Mouse (Mus musculus) midbrain, embryonic 11.5 days (tissue): ENCODE measurements at regions not wholly inside any gene's neighbourhood (a gene's known extent, or its start where the extent isn't known, plus 50 kb on each side); places are given as distances from the start of the nearest gene placed in this dataset.

Source experiments
- ATAC-seq: fragments of 200-750 bp; cut with Nextera tagmentation; 2 replicates; pipeline ENCODE4 v1.8.0; 2017; ENCODE audit warnings: moderate TSS enrichment, moderate library complexity; ENCODE audit not compliant: low FRiP score
- DNase-seq: peaks from one replicate; pipeline ENCODE4 v3.0.0; 2015; ENCODE audit warnings: low spot score; ENCODE audit errors: missing footprints
- H3K27ac ChIP-seq: fragments of 300-500 bp; sonication (generic); 2 replicates; pipeline ENCODE4 v1.5.1; 2014; ENCODE audit warnings: low read depth, low read length
- H3K27me3 ChIP-seq: fragments of 300-500 bp; sonication (generic); 2 replicates; pipeline ENCODE4 v1.6.1; 2014; ENCODE audit warnings: mild to moderate bottlenecking, low read length, moderate library complexity, mixed read lengths; ENCODE audit not compliant: control insufficient read depth, insufficient read depth
- H3K36me3 ChIP-seq: fragments of 300-500 bp; sonication (generic); 2 replicates; pipeline ENCODE4 v1.6.1; 2014; ENCODE audit warnings: mild to moderate bottlenecking, low read length, moderate library complexity, mixed read lengths; ENCODE audit not compliant: control insufficient read depth, insufficient read depth
- H3K4me1 ChIP-seq: fragments of 300-500 bp; sonication (generic); 2 replicates; pipeline ENCODE4 v1.6.1; 2014; ENCODE audit warnings: low read length; ENCODE audit not compliant: control insufficient read depth, insufficient read depth
- H3K4me2 ChIP-seq: fragments of 300-500 bp; sonication (generic); 2 replicates; pipeline ENCODE4 v1.6.1; 2014; ENCODE audit warnings: mild to moderate bottlenecking, moderate library complexity
- H3K4me3 ChIP-seq: fragments of 300-500 bp; sonication (generic); 2 replicates; pipeline ENCODE4 v1.5.1; 2014; ENCODE audit warnings: low read depth, low read length
- H3K9ac ChIP-seq: fragments of 300-500 bp; sonication (generic); 2 replicates; pipeline ENCODE4 v1.6.1; 2014; ENCODE audit warnings: low read length
- H3K9me3 ChIP-seq: fragments of 300-500 bp; sonication (generic); 2 replicates; pipeline ENCODE4 v1.6.1; 2016; ENCODE audit warnings: low read length; ENCODE audit not compliant: control insufficient read depth
- WGBS: fragments of 180-500 bp; shearing (Covaris S2); extraction: QIAGEN DNeasy Blood & Tissue Kit; methylation state at CpG from one replicate; pipeline ENCODE4 v1.1.7; 2014; 5-methylcytosine and 5-hydroxymethylcytosine counted together

DNA sequence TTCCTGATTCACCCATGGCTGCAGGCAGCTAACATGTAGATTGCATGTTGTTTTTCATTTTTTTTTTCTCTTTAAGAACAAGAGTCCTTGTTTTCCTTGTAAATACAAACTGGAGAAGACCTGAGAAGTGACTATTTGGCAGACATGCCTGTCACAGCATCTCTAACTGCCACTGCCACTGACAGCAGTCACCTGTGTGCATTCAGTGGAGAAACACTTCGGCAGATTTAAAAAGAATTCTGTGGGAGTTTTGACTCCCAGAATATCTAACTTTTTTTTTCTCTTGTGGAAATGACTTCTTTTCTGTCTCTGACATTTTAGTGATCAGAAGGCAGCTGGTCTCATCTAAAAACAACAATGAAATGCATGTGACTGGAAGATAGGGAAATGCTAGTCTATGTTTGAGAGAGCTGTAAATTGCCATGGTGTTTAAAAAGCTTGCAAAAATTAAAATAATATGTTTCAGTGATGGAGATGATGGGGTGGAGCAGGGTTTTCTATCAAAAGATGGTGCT lies 526.0 kb upstream of the Agtr1b start:
- Histone ChIP-seq H3K27ac (no peak overlapping the region), H3K27me3 (no peaks in the 10 kb centered on the region), H3K4me2 (no peak overlapping the region), H3K4me1 (no peaks in the 10 kb centered on the region), H3K4me3 (no peak overlapping the region), H3K36me3 (no peaks in the 10 kb centered on the region), H3K9me3 (no peaks in the 10 kb centered on the region), H3K9ac (no peak overlapping the region)
- no peak for ATAC-seq
- 67% methylated on average over 1 of the region's 1 CpGs for WGBS
- no peak for DNase-seq

DNA sequence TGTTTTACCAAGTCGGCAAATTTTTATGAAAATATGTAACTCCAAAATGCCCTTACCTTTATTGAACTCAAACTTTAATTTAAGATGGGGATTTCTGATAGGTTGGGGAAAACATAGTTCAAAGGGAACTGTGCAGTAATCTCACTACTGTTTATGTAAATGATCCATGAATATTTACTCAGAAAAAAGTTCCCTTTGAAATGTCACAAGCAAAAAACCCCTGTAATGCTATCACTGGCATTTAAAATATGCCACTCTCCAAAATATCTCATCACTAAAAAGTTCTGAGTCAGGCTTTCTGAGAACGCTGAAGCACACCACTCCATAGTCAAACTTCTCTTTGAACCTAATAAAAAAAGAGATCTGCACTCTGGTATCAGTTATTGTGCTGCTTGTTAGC lies 497.3 kb upstream of the Agtr1b start:
- ATAC-seq (no peak), DNase-seq (no peak)
- H3K9ac ChIP-seq, result no peak overlapping the region
- H3K4me2 ChIP-seq, result no peak overlapping the region
- H3K27ac ChIP-seq, result no peak overlapping the region
- H3K27me3 ChIP-seq, result no peaks in the 10 kb centered on the region
- H3K9me3 ChIP-seq, result no peaks in the 10 kb centered on the region
- no peak overlapping the region for H3K4me3 ChIP-seq
- 89% methylated on average over 2 of the region's 2 CpGs for WGBS
- no peaks in the 10 kb centered on the region for H3K36me3 ChIP-seq
- H3K4me1 ChIP-seq, result no peaks in the 10 kb centered on the region

- no peak overlapping the region for H3K4me2 ChIP-seq
- H3K36me3 ChIP-seq, result no peaks in the 10 kb centered on the region
- DNase-seq (peak; percentile 62), ATAC-seq (no peak)
- H3K9me3 ChIP-seq, result no peaks in the 10 kb centered on the region
- no peak overlapping the region for H3K27ac ChIP-seq
- no peak overlapping the region for H3K9ac ChIP-seq
- no peaks in the 10 kb centered on the region for H3K4me1 ChIP-seq
- no peak overlapping the region for H3K4me3 ChIP-seq
- H3K27me3 ChIP-seq, result no peaks in the 10 kb centered on the region
- WGBS, result 84% methylated on average over 4 of the region's 4 CpGs
Measured at GRCm38 (mm10) chr3:20831038-20831437, 464.1 kb upstream of the Agtr1b start.

GRCm38 (mm10) chr3:20829391-20829790 lies 462.4 kb upstream of the Agtr1b start:
- DNase-seq, result no peak
- 77% methylated on average over 1 of the region's 1 CpGs for WGBS

DNA sequence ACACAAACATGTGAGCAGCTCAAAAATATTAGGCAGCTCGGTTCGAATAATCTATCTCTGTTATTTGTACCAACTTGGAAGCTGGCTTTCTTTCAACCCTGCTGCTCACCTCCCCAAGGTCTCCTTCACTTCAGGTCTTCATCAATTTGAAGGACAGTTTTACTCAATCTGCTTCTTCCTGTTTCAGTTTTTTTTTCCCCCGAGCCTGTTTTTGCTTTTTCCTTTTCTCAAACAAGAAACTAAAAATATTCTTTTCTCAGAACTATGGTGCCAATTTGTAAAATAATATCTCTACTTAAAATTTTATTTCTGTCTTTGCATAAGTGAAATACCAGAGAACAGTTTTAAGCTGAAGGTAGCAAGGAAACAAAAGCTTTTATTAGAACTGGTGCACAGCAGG lies 461.8 kb upstream of the Agtr1b start:
- DNase-seq (peak; percentile 45), ATAC-seq (no peak)
- Histone ChIP-seq H3K9ac (no peak overlapping the region), H3K27me3 (no peaks in the 10 kb centered on the region), H3K27ac (no peak overlapping the region), H3K4me1 (no peaks in the 10 kb centered on the region), H3K4me3 (no peak overlapping the region), H3K9me3 (no peaks in the 10 kb centered on the region), H3K36me3 (no peaks in the 10 kb centered on the region), H3K4me2 (no peak overlapping the region)
- WGBS, result 87% methylated on average over 3 of the region's 3 CpGs

More at GRCm38 (mm10) chr3:20829391-20829790, 462.4 kb upstream of the Agtr1b start:
- H3K9me3 ChIP-seq, result no peaks in the 10 kb centered on the region
- no peak overlapping the region for H3K4me2 ChIP-seq
- no peaks in the 10 kb centered on the region for H3K36me3 ChIP-seq
- H3K9ac ChIP-seq, result no peak overlapping the region
- no peaks in the 10 kb centered on the region for H3K4me1 ChIP-seq
- H3K27ac ChIP-seq, result no peak overlapping the region
- no peak for ATAC-seq
- H3K4me3 ChIP-seq, result no peak overlapping the region
- H3K27me3 ChIP-seq, result no peaks in the 10 kb centered on the region

DNA sequence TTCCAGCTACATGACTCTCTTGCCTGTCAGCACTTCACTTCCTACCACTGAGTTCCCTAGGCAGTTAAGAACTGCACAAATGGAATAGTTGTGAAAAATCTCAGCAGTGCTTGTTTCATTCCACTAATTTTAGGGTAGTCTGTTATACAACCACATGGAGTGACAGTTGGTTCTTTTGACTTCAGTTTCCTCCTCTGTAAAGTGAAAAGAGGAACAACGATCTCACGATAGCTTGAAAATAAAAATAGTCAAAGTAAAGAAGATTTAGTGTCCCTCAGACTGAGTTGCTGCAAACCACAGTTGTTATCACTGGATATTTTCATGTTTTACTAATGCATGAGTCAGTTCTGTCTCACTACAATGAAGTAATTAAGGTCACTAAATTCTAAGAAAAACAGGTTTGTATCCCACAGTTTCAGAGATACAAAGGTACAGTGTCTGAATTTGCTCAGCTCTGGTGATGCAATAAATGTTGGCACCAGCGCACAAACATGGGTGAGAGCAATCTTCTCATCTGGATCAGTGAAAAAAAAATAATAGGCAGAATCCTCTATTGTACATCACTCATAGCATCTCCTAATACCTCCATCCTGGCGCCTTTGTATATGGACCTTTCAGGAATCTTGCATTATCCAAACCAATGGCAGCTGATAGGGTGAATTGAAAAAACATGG lies 458.8 kb upstream of the Agtr1b start:
- Histone ChIP-seq H3K9me3 (no peaks in the 10 kb centered on the region), H3K9ac (no peak overlapping the region), H3K27me3 (no peaks in the 10 kb centered on the region), H3K4me1 (no peaks in the 10 kb centered on the region), H3K4me2 (no peak overlapping the region), H3K36me3 (no peaks in the 10 kb centered on the region), H3K27ac (no peak overlapping the region), H3K4me3 (no peak overlapping the region)
- ATAC-seq (no peak), DNase-seq (peak; percentile 41)
- 94% methylated on average over 4 of the region's 4 CpGs for WGBS

- Histone ChIP-seq H3K4me2 (no peak overlapping the region), H3K27me3 (no peaks in the 10 kb centered on the region), H3K9me3 (no peaks in the 10 kb centered on the region), H3K27ac (no peak overlapping the region), H3K4me1 (no peaks in the 10 kb centered on the region), H3K4me3 (no peak overlapping the region), H3K36me3 (no peaks in the 10 kb centered on the region), H3K9ac (no peak overlapping the region)
- no peak for ATAC-seq
- WGBS, result 48% methylated on average over 1 of the region's 1 CpGs
- DNase-seq, result no peak
Measured at GRCm38 (mm10) chr3:20822226-20822625, 455.2 kb upstream of the Agtr1b start.

DNA sequence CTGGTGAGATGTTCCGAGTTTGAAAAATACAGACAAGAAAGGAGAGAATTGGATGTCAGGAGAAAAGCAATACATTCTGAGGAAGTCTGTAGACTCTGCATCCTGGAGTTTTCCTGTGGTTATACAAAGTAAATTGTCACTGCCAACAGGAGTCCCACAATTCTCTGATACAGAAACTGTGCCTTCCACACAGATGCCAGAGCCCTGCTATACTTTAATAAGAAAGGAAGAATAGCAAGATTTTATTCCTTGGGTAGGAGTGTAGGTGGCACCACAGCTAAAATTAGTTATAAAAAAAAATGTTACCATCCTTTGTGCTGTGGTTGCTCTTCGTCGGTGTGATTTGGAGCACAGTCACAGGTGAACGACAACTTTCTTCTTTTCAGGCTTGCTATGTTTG lies 454.7 kb upstream of the Agtr1b start:
- Histone ChIP-seq H3K4me2 (no peak overlapping the region), H3K27ac (no peak overlapping the region), H3K36me3 (no peaks in the 10 kb centered on the region), H3K4me1 (no peaks in the 10 kb centered on the region), H3K9ac (no peak overlapping the region), H3K9me3 (no peaks in the 10 kb centered on the region), H3K4me3 (no peak overlapping the region), H3K27me3 (no peaks in the 10 kb centered on the region)
- WGBS, result 71% methylated on average over 4 of the region's 4 CpGs
- DNase-seq (no peak), ATAC-seq (no peak)

DNA sequence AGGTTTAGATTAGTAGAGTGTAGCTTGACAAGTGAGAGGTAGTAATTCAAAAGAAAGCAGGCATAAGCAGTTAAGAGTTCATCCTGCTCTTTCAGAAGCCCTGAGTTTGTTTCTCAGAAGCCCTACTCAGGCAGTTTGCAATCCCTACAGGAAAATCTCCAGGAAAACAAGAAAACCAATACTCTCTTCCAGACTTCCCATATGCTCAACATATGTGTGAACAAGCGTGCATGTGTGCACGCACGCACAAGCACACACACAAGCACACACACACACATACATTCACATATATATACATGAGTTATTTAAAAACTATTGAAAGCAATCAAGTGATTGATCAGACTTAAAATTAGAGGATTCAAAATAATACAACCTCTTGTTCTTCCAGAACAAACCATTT lies 453.1 kb upstream of the Agtr1b start:
- no peak overlapping the region for H3K9ac ChIP-seq
- DNase-seq, result peak; percentile 69

More for the DNA sequence above, 453.1 kb upstream of the Agtr1b start:
- H3K9me3 ChIP-seq, result no peaks in the 10 kb centered on the region
- ATAC-seq, result no peak
- H3K27ac ChIP-seq, result no peak overlapping the region
- H3K27me3 ChIP-seq, result no peaks in the 10 kb centered on the region
- no peak overlapping the region for H3K4me3 ChIP-seq
- WGBS, result 97% methylated on average over 3 of the region's 3 CpGs
- no peak overlapping the region for H3K4me2 ChIP-seq
- no peaks in the 10 kb centered on the region for H3K36me3 ChIP-seq
- no peaks in the 10 kb centered on the region for H3K4me1 ChIP-seq
